Mouse (Mus musculus) adipose tissue, adult 10 weeks (tissue): ENCODE measurements around the gene Ube2e1. TPM values are rescaled to one million over a fixed set of nuclear protein-coding genes. Genes with fewer than 3 reads are reported as not detected.

Experiments used
- polyA plus RNA-seq: library from polyadenylated mRNA; stranded (reverse); fragments of 350-450 nt; fragmentation: Illumina TruSeq; extraction: RNeasy Lipid Tissue Mini Kit (QIAGEN cat#74804); gene quantifications from one replicate; pipeline ENCODE4 v1.2.3, GENCODE M21; 2014; ENCODE audit warnings: low read depth, low replicate concordance

Gene Ube2e1
- 62.3 TPM for polyA plus RNA-seq

DNA sequence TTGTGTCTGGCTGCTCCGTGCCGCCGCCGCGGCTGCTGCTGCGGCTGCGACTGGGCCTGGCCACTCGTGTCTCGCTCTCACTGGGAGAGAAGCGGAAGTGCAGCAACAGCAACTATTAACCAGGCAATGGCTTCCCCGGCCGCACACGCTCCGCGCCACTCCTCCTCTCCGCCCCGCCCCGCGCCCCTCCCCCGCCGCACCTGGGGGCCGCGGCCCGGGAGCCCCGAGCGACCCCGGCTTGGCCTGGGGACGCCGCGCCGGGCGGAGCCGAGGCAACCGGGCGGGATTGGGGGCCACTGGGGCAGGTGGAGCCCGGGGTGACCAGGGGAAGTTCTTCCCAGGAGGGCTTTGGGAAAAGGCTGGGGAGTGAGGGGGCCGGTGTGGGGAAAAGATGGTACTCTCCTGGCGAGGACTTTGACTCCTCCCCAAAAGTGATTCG lies at the start of gene Ube2e1:
Gene Ube2e1, minus strand, starts transcription at position 167 of the 439 bp plus-strand sequence.

GRCm38 (mm10) chr14:18270529-18271441 lies 60.9 kb downstream of the Ube2e1 start, which contains the start of the genes Nkiras1 and Rpl15:
TSS of gene Nkiras1 (plus strand) at chr14:18271136.
TSS of gene Rpl15 (minus strand) at chr14:18271391.

DNA sequence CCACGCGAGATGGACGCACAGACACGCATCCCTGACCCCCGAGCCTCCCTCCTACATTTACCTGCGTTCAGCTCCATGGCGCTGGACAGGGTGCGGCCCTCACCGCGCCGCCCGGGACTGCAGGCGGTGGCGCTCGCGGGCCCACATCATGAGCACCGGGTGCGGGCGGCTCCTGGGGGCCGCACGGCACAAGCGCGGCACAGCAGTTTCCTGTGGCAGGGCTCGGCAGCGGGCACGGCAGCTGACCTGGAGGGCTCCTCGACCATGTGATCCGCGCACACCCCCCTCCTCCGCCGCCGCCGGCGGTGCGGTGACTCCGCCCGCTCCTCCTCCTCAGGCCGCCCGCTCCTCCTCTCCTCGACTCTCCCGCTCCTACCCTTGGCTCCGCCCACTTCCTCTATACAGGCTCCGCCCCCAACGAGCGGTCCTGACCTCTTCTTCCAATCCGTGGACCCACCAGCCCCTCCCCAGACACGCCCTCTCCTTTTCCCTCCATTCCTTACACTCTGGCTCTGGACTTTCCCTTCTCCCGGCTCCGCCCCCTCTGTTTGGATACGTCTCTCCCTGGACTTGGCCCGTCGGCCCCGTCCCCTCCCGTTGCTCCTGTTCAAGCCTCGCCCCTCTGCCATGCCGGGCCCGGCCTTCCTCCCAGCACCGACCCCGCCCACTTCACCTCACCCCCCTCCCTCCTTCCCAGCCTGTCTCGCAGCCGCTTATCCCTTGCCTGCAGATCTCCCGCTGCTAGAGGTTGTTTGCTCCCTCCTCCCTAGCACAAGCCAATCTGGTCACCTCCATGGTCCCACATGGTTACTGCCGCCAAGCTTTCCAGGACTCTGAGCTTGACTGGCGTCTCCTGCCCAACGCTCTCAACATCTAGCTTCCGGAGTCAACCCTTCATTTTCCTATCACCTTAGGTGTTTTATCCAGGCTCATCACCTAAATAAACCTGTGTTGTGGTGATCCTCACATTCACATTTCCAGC lies 92.6 kb downstream of the Ube2e1 start, which contains the start of gene Nr1d2:
Gene Nr1d2, minus strand, starts transcription at position 378 of the 982 bp plus-strand sequence.

Other genes with a start within 250 kb of the Ube2e1 start
- gene Nr1d2, start 92.7 kb downstream of the Ube2e1 start, polyA plus RNA-seq: 30.5 TPM
- 28.0 TPM for gene Nkiras1, start 60.7 kb downstream of the Ube2e1 start, polyA plus RNA-seq
- gene Rpl15, start 60.5 kb downstream of the Ube2e1 start, polyA plus RNA-seq: 781 TPM